Mouse (Mus musculus) T-helper 2 cell (primary cell): Measurements from ENCODE around the gene Il1rl1.

ENCODE experiments used
- in situ Hi-C: fragments of 300-600 bp; cut with MboI, MseI; formaldehyde crosslinking; loops from one replicate; pipeline ENCODE4 v1.15.1; 2025; ENCODE audit warnings: high pct_unique_total_duplicates

The Il1rl1 gene

DNA sequence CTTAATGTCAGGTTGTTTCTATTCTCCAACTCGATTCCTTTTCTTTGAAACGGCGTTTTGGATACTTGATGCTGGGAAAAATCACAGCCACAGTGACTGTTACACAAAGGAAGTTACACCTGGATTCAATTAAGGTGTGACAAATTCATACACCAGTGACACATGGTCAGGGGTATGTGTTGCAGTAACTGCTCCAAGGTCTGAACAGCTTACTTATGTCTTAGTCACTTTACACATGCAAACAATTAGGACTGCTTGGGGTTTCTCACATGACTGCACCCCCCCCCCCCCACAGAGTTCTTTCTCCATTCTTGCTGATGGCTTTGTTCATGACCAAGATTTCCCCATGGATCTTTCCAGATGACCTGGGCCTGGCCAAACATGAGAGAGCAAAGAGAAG is 6.6 kb downstream of the Il1rl1 start:
- in situ Hi-C loops: no loop called here

GRCm38 (mm10) chr1:40437340-40437739 is 8.0 kb downstream of the Il1rl1 start:
- in situ Hi-C loops: no loop called here

DNA sequence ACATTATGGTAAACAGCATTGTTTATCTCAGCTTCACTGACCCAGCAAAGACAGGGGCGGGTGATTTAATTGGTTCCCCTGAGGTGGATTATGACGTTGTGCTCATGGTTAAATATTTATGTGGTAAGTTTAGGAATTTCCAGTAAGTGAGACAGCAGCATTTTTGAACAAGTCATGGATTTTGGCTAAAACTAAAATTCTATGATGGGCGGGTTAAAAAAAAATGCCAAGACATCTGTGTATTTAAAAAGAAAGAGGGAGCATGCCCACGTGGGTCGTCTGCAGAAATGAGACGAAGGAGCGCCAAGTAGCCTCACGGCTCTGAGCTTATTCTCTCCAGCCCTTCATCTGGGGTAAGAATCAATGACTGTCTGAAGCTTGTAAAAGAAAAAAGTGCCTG is 10.1 kb downstream of the Il1rl1 start:
- in situ Hi-C loops: no loop called here

DNA sequence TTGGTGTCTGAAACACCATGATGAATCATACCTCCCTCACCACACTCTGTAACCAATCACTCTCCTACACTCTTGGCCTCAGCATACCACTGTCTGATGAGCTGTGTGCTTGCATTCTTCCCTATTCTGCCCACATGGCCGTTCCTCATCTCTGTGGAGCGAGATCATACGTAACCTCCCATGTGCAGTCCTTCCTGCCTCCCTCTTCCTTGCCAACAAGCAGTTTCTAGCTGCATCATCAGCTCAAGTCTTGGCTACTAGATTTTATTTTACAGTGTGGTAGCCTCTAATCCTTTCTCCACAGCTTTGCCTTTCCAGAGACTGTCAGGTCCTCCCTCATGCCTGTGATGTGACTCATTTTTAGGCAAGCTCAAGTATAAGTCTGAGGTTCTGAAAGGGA is 15.4 kb downstream of the Il1rl1 start:
- in situ Hi-C loops: no loop called here

DNA sequence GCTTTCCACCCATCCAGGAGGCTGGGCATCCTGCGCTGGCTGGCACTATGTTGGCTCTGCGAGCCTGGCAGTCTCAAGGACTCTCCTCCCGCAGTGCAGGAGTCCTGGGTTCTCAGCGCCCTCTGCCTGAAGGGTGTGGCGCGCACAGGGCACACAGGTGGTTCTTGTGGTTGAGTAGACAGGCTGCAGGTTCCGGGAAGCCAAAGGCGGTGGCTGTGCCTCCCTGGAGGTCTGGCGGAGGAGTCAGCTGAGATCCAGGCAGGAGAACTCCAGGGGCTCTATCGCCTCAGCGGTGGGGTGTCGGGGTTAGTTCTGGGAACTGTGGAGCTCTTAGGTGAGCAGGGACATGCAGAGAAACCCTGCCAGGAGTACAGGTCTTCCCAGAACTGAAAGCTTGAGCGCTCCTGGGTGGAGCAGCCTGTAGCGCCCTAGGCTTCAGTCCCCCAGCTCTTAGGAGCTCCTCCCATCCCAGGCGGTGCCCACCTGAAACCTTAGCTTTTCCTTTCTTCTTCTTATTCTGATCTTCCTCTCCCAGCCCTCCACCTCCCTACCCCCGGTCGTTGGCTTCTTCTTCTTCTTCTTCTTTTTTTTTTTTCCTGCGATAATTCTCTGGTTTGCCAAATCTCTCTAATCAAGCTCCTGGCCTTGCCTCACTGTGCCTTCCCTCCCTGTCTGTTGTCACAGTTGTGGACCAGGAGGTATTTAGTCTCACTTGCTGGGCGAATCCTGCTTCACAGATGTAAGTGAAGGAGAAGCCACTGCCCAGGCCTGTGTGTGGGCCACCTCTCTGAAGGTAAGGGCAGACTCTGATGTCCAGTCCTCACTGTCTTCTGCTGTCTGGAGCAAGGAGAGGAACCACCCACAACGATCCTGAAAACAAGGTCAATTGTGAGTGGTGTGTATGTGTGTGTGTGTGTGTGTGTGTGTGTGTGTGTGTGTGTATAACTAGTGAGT is 36.4 kb downstream of the Il1rl1 start, which contains the start of gene Il18r1:
Il18r1 (plus strand) TSS at position 76 of the 954 bp plus-strand sequence.
- in situ Hi-C loops: no loop called here

- in situ Hi-C loops: no loop called here
Measured at GRCm38 (mm10) chr1:40467306-40467705, 37.9 kb downstream of the Il1rl1 start.

DNA sequence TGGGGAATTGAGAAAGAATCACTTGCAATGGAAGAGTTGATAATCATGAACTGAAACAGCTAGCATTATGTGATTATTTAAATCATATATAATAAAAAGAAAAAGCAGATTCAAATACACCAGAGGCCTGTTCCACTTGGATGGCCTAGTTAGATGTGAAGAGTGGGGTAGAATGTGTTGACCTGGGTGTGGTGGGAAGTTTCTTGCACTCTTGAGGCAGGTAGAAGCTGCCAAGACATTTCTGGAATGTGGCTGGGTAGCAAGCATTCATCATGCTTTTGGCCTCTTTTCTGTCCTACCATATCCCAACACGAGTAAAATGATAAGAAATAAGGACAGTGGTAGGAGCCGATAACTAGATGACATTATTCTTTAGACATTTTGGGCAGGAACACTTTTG is 39.4 kb downstream of the Il1rl1 start:
- in situ Hi-C loops: no loop called here

GRCm38 (mm10) chr1:40469900-40470299 is 40.5 kb downstream of the Il1rl1 start:
- in situ Hi-C loops: loop anchor here (5.0 kb wide), 1 partner anchor 72 kb away; no protein-coding TSS in a partner anchor

DNA sequence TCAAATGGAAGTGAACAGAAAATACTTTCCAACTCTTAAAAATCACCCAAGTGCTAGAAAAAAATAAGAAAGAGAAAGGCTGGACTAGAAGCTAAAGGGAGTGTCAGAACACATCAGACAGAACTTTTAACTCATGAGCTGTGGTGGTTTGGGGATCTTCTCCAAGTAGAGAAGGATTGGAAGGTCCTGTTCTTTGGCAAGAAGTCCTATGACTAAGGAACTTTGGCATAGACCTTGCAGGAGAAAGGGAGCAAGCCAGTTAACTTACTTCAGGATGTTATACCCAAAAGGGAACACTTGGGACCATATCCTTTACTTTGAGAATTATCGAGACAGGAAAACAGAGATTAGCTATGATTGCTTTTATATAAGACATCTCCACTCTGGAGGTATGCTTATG is 43.0 kb downstream of the Il1rl1 start:
- in situ Hi-C loops: loop anchor here (5.0 kb wide), 1 partner anchor 70 kb away; no protein-coding TSS in a partner anchor

DNA sequence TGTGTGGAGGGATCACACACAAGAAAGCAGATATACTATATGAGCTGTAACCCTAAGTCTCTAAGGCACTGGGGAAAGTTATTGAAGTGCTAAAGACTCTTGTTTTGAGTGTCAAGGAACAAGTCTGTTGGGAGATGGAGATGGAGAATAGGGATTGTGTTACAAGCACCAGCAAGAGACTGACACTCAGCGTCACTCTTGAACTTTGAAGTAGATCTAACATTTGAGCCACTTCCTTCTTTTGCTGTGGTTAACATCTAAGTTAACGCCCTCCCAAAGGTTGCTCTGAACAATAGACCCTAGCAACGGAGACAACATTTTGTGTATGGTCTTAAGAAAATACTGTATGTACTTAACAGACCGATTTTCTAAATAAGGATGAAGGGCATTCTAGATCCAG is 44.3 kb downstream of the Il1rl1 start:
- in situ Hi-C loops: loop anchor here (5.0 kb wide), 1 partner anchor 69 kb away; no protein-coding TSS in a partner anchor

GRCm38 (mm10) chr1:40474336-40474735 is 45.0 kb downstream of the Il1rl1 start:
- in situ Hi-C loops: loop anchor here (5.0 kb wide), 1 partner anchor 68 kb away; no protein-coding TSS in a partner anchor

DNA sequence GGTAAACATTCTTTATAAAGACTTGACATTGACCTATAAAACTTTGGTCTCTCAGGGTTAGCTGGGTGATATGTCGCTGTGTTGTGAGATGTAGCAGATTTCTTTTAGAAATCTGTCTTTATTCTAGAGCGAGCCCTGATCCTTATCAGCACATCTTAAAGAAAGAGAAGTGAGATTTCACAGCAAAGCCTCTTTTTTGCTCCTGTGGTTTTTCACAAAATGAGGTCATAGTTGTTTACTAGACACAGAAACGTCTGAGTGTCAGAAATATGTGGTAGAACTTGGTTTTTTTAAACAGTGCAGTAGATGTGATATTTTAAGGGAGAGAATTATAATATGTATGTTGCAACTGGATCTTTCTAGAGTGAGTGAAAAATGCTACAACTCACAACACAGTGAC is 46.3 kb downstream of the Il1rl1 start:
- in situ Hi-C loops: no loop called here

DNA sequence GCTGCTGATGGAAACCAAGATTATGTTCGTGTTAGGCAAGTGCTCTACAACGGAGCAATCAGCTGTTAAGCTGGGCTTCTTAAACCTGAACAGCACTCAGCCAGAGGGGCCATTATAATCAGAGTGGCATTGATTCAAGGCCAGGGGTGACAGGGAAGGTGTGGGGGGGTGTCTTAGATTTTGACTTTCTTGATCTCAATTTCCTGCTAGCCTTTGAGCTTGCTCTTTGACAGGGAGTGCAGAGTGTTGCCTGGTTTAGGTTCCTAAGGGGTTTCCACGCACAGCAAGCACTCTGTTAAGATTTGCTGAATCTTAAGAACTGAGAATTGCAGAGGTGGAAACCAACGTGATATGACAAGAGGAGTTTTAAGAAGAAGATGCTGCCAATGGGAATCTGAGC is 47.4 kb downstream of the Il1rl1 start:
- in situ Hi-C loops: no loop called here

DNA sequence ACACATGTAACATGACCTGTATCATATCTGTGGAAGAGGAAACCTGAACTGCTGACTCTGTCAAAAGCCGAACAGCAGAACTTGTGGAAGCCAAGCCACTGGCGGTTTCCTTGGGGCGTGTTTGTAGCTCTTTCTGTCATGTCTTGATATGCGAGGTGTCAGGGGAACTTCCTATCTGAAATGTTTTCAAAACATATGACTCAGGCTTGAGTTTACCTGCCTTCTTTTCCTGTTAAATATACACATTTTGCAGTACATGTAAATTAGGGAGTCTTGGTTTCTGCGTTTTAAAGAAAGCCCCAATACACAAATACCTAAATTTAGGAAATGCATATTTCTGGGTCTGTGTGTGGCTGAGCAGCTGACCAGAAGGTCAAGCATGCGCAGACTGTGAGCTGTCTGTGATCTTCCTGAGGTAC is 50.1 kb downstream of the Il1rl1 start:
- in situ Hi-C loops: no loop called here

DNA sequence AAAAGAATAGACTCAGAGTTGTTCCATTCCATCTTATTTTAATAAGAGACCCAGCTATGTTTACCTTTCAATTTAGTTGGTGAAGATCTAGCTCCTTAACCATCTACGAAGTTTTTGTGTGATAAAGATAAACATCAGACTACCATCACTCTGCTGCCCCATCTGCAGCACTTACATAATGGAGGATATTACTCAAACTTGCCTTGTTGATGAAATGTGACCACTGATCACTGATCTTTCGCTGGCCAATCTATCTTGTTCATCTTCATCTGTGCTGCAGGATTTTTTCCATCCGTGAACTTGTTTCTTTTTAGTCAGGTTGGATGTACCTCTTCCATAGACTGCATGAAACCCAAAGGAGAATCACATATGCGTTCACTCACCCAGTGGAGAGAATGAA is 65.2 kb downstream of the Il1rl1 start:
- in situ Hi-C loops: no loop called here

DNA sequence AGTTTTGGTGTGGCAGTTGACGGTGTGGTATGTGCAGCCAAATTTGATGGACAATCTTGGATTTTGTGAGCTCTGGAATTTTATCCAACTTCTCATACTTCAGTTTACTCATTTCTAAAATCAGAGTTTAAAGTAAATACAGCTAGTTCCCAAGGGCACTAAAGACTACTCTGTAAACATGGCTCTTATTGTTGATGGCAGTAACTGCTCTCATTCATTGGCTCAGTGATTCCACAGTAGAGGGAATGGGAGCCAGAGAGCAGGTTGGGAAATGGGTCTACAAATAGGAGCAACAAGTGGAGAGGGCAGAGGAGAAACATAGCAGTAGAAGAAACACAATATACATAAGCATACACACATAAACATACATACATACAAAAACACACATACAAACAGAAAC is 70.3 kb downstream of the Il1rl1 start:
- in situ Hi-C loops: no loop called here

DNA sequence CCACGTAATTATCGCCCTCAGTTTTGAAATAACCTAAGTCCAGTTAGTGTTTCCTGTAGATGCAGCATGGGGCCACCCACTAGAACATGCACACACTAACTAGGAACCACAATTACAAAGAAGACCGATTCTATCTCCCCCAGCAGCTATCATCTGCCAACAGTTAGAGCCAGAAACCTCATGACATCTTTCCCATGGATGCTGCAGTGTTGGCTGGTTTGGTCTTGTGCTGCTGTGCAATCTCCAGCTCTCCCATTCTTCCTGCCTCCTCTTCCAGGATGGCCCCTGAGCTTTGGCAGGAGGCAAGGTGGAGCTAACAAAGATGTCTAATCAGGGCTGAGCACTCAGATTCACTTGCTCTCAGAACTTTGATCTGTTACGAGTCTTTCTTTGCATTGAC is 71.8 kb downstream of the Il1rl1 start:
- in situ Hi-C loops: no loop called here

GRCm38 (mm10) chr1:40501546-40502398 is 72.4 kb downstream of the Il1rl1 start:
- in situ Hi-C loops: no loop called here

DNA sequence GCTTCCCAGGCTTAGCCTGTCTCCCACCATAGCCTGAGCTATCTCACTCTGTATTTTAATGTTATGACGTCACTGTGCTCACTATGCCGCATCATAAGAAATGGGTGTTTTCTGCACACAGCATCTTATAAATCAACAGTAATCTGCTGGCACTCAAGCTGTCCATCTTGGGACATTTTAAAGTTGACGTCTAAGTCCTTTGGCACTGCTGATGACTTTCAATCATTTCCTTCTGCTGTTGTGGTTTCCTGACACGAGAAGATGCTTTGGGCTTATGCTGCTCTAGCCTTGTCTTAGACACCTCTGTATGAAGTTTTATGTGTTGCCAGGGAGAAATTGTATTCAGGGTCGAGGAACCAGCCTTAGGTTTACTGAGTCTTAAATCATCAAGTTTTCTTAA is 75.2 kb downstream of the Il1rl1 start:
- in situ Hi-C loops: no loop called here
